Mouse (Mus musculus): ENCODE data around the gene Snx29. TPM values are rescaled to one million over a fixed set of nuclear protein-coding genes. Genes with fewer than 3 reads are reported as not detected.

Gene Snx29
- polyA plus RNA-seq, 1 experiment from 2014 or later: 6.9 TPM

- H3K4me3 ChIP-seq (replicated peaks; ENCODE audit: low read depth, low read length): no peak overlapping the region
- H3K4me1 ChIP-seq (replicated peaks; ENCODE audit: insufficient read depth, low read length): no peaks in the 10 kb centered on the region
- no peaks in the 10 kb centered on the region for H3K36me3 ChIP-seq (ENCODE audit: insufficient read depth, low read length)
- 81% methylated on average over 9 of the region's 9 CpGs for WGBS
- no peak overlapping the region for H3K4me2 ChIP-seq (ENCODE audit: low read length)
- no peaks in the 10 kb centered on the region for H3K27me3 ChIP-seq (ENCODE audit: insufficient read depth, low read length)
- TF ChIP-seq CTCF (IDR thresholded peaks at IDR 0.05; ENCODE audit: low read depth): no peak
- no peak overlapping the region for H3K27ac ChIP-seq
- DNase-seq (ENCODE audit: low spot score): no peak
- no peak for ATAC-seq (replicated peaks; ENCODE audit: low FRiP score, low read depth)
- no peak overlapping the region for H3K9ac ChIP-seq (ENCODE audit: low read depth, low read length)
- H3K9me3 ChIP-seq (replicated peaks; ENCODE audit: low read length): no peaks in the 10 kb centered on the region
Measured at GRCm38 (mm10) chr16:11778715-11779460, 456.2 kb downstream of the Snx29 start.

- H3K27ac ChIP-seq: no peak overlapping the region
- TF ChIP-seq CTCF (IDR thresholded peaks at IDR 0.05; ENCODE audit: low read depth): no peak
- H3K9me3 ChIP-seq (replicated peaks; ENCODE audit: low read length): no peaks in the 10 kb centered on the region
- no peak overlapping the region for H3K4me3 ChIP-seq (replicated peaks; ENCODE audit: low read depth, low read length)
- ATAC-seq (replicated peaks; ENCODE audit: low FRiP score, low read depth): no peak
- no peak overlapping the region for H3K4me2 ChIP-seq (ENCODE audit: low read length)
- no peaks in the 10 kb centered on the region for H3K27me3 ChIP-seq (ENCODE audit: insufficient read depth, low read length)
- no peak overlapping the region for H3K9ac ChIP-seq (ENCODE audit: low read depth, low read length)
- 15% methylated on average over 2 of the region's 2 CpGs for WGBS
- H3K4me1 ChIP-seq (replicated peaks; ENCODE audit: insufficient read depth, low read length): no peaks in the 10 kb centered on the region
- no peak for DNase-seq (ENCODE audit: low spot score)
- no peaks in the 10 kb centered on the region for H3K36me3 ChIP-seq (ENCODE audit: insufficient read depth, low read length)
Measured at GRCm38 (mm10) chr16:11782082-11782481, 459.4 kb downstream of the Snx29 start.

- Histone ChIP-seq H3K36me3 (ENCODE audit: insufficient read depth, low read length) (no peaks in the 10 kb centered on the region), H3K4me1 (replicated peaks; ENCODE audit: insufficient read depth, low read length) (no peaks in the 10 kb centered on the region), H3K4me3 (replicated peaks; ENCODE audit: low read depth, low read length) (no peak overlapping the region), H3K27ac (no peak overlapping the region), H3K9ac (ENCODE audit: low read depth, low read length) (no peak overlapping the region), H3K9me3 (replicated peaks; ENCODE audit: low read length) (no peaks in the 10 kb centered on the region), H3K4me2 (ENCODE audit: low read length) (no peak overlapping the region), H3K27me3 (ENCODE audit: insufficient read depth, low read length) (no peaks in the 10 kb centered on the region)
- no peak for DNase-seq (ENCODE audit: low spot score)
- TF ChIP-seq CTCF (IDR thresholded peaks at IDR 0.05; ENCODE audit: low read depth): no peak
- ATAC-seq (replicated peaks; ENCODE audit: low FRiP score, low read depth): no peak
Measured at GRCm38 (mm10) chr16:11783337-11783736, 460.6 kb downstream of the Snx29 start.

- no peak overlapping the region for H3K27ac ChIP-seq
- H3K36me3 ChIP-seq (ENCODE audit: insufficient read depth, low read length): no peaks in the 10 kb centered on the region
- H3K9me3 ChIP-seq (replicated peaks; ENCODE audit: low read length): no peaks in the 10 kb centered on the region
- no peaks in the 10 kb centered on the region for H3K4me1 ChIP-seq (replicated peaks; ENCODE audit: insufficient read depth, low read length)
- H3K4me3 ChIP-seq (replicated peaks; ENCODE audit: low read depth, low read length): no peak overlapping the region
- no peak for TF ChIP-seq CTCF (IDR thresholded peaks at IDR 0.05; ENCODE audit: low read depth)
- H3K4me2 ChIP-seq (ENCODE audit: low read length): no peak overlapping the region
- H3K9ac ChIP-seq (ENCODE audit: low read depth, low read length): no peak overlapping the region
- ATAC-seq (replicated peaks; ENCODE audit: low FRiP score, low read depth) (no peak), DNase-seq (ENCODE audit: low spot score) (no peak)
- WGBS: 67% methylated on average over 4 of the region's 4 CpGs
- no peaks in the 10 kb centered on the region for H3K27me3 ChIP-seq (ENCODE audit: insufficient read depth, low read length)
Measured at GRCm38 (mm10) chr16:11784354-11784753, 461.6 kb downstream of the Snx29 start.

GRCm38 (mm10) chr16:11785806-11786205 is 463.1 kb downstream of the Snx29 start:
- TF ChIP-seq CTCF (IDR thresholded peaks at IDR 0.05; ENCODE audit: low read depth): no peak
- no peaks in the 10 kb centered on the region for H3K36me3 ChIP-seq (ENCODE audit: insufficient read depth, low read length)

GRCm38 (mm10) chr16:11790476-11790875 is 467.8 kb downstream of the Snx29 start:
- no peak for ATAC-seq (replicated peaks; ENCODE audit: low FRiP score, low read depth)

More at GRCm38 (mm10) chr16:11785806-11786205, 463.1 kb downstream of the Snx29 start:
- no peaks in the 10 kb centered on the region for H3K27me3 ChIP-seq (ENCODE audit: insufficient read depth, low read length)
- ATAC-seq (replicated peaks; ENCODE audit: low FRiP score, low read depth): no peak
- H3K27ac ChIP-seq: no peak overlapping the region
- H3K4me3 ChIP-seq (replicated peaks; ENCODE audit: low read depth, low read length): no peak overlapping the region
- no peak for DNase-seq (ENCODE audit: low spot score)
- WGBS: 59% methylated on average over 4 of the region's 4 CpGs
- H3K9me3 ChIP-seq (replicated peaks; ENCODE audit: low read length): no peaks in the 10 kb centered on the region
- H3K9ac ChIP-seq (ENCODE audit: low read depth, low read length): no peak overlapping the region
- no peaks in the 10 kb centered on the region for H3K4me1 ChIP-seq (replicated peaks; ENCODE audit: insufficient read depth, low read length)
- no peak overlapping the region for H3K4me2 ChIP-seq (ENCODE audit: low read length)

GRCm38 (mm10) chr16:11793391-11793790 is 470.7 kb downstream of the Snx29 start:
- Histone ChIP-seq H3K9me3 (replicated peaks; ENCODE audit: low read length) (no peaks in the 10 kb centered on the region), H3K4me2 (ENCODE audit: low read length) (no peak overlapping the region), H3K27me3 (ENCODE audit: insufficient read depth, low read length) (no peaks in the 10 kb centered on the region), H3K27ac (no peak overlapping the region), H3K36me3 (ENCODE audit: insufficient read depth, low read length) (no peaks in the 10 kb centered on the region), H3K4me3 (replicated peaks; ENCODE audit: low read depth, low read length) (no peak overlapping the region), H3K9ac (ENCODE audit: low read depth, low read length) (no peak overlapping the region), H3K4me1 (replicated peaks; ENCODE audit: insufficient read depth, low read length) (no peaks in the 10 kb centered on the region)
- no peak for TF ChIP-seq CTCF (IDR thresholded peaks at IDR 0.05; ENCODE audit: low read depth)
- no peak for DNase-seq (ENCODE audit: low spot score)
- ATAC-seq (replicated peaks; ENCODE audit: low FRiP score, low read depth): no peak
- 34% methylated on average over 2 of the region's 2 CpGs for WGBS

More at GRCm38 (mm10) chr16:11790476-11790875, 467.8 kb downstream of the Snx29 start:
- no peak for DNase-seq (ENCODE audit: low spot score)
- Histone ChIP-seq H3K4me2 (ENCODE audit: low read length) (no peak overlapping the region), H3K4me3 (replicated peaks; ENCODE audit: low read depth, low read length) (no peak overlapping the region), H3K9me3 (replicated peaks; ENCODE audit: low read length) (no peaks in the 10 kb centered on the region), H3K27me3 (ENCODE audit: insufficient read depth, low read length) (no peaks in the 10 kb centered on the region), H3K36me3 (ENCODE audit: insufficient read depth, low read length) (no peaks in the 10 kb centered on the region), H3K27ac (no peak overlapping the region), H3K9ac (ENCODE audit: low read depth, low read length) (no peak overlapping the region), H3K4me1 (replicated peaks; ENCODE audit: insufficient read depth, low read length) (no peaks in the 10 kb centered on the region)
- 91% methylated on average over 3 of the region's 3 CpGs for WGBS
- TF ChIP-seq CTCF (IDR thresholded peaks at IDR 0.05; ENCODE audit: low read depth): no peak

All from kidney, postnatal 0 days (tissue).